ENCODE assay signal across 35 mouse cellular contexts in the genomic region with DNA sequence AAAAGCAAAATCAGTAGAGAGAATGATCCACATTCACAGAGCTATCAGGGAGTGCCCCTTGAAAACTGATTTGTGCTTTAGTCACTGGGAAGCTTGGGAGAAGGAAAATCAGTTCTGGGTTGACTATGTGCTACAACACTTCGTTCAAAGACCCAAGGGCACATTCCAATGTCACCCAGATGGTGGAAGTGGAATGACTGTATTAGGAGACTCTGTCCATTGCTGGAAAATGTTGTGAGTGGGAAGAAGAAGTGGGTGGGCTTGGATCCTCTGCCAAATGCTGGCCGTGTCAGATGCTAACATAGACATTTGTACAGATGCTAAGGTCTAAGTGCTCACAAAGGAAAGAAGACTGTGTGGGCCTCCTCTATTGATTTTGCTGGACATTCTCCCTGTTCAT. TPM values are rescaled to one million over a fixed set of nuclear protein-coding genes. Genes with fewer than 3 reads are reported as not detected.
"Had no signal": no experiment of that assay in that cellular context is flagged by ENCODE, and none has a peak within 500 bp of the region (broad histone marks: within the 10 kb centered on the region; RNA-seq: fewer than 3 reads in every experiment).

No protein-coding gene starts in this region.

- H3K9me3 ChIP-seq: heart, embryonic 10.5 days; heart, embryonic 12.5 days; heart, embryonic 13.5 days; heart, embryonic 15.5 days; hindbrain, embryonic 10.5 days; hindbrain, embryonic 12.5 days; hindbrain, embryonic 13.5 days; hindbrain, embryonic 15.5 days; intestine, embryonic 15.5 days; kidney, embryonic 15.5 days had no signal

- H3K4me2 ChIP-seq: heart, embryonic 11.5 days; heart, embryonic 12.5 days; heart, embryonic 13.5 days; heart, embryonic 15.5 days; hindbrain, embryonic 12.5 days; hindbrain, embryonic 13.5 days; hindbrain, embryonic 14.5 days; hindbrain, embryonic 15.5 days; intestine, embryonic 15.5 days; kidney, embryonic 15.5 days had no signal

- H3K4me1 ChIP-seq: heart, embryonic 10.5 days; heart, embryonic 12.5 days; heart, embryonic 15.5 days; hindbrain, embryonic 10.5 days; hindbrain, embryonic 12.5 days; hindbrain, embryonic 13.5 days; hindbrain, embryonic 15.5 days; intestine, embryonic 15.5 days; kidney, embryonic 15.5 days had no signal

- DNase-seq: heart, postnatal 10 days; heart, postnatal 14 days; heart, postnatal 36 days; heart, postnatal 4 days; kidney, adult 11 months; kidney, adult 18-20 months; kidney, adult 2 months; kidney, adult 8-10 months; kidney, adult 9 months; kidney, postnatal 10 days; kidney, postnatal 14 days; kidney, postnatal 25 days; kidney, postnatal 36 days; kidney, postnatal 4 days; layer of hippocampus, adult 9-11 months; layer of hippocampus, postnatal 36 days had no signal

- H3K9ac ChIP-seq: heart, embryonic 12.5 days; heart, embryonic 13.5 days; heart, embryonic 15.5 days; hindbrain, embryonic 12.5 days; hindbrain, embryonic 13.5 days; hindbrain, embryonic 14.5 days; hindbrain, embryonic 15.5 days; intestine, embryonic 15.5 days; kidney, embryonic 15.5 days had no signal

- H3K27me3 ChIP-seq: heart, embryonic 12.5 days; heart, embryonic 13.5 days; heart, embryonic 15.5 days; hindbrain, embryonic 12.5 days; hindbrain, embryonic 13.5 days; hindbrain, embryonic 15.5 days; intestine, embryonic 15.5 days; kidney, embryonic 15.5 days had no signal

- H3K27ac ChIP-seq: heart, embryonic 10.5 days; heart, embryonic 13.5 days; heart, embryonic 15.5 days; hindbrain, embryonic 10.5 days; hindbrain, embryonic 12.5 days; hindbrain, embryonic 13.5 days; hindbrain, embryonic 14.5 days; hindbrain, embryonic 15.5 days; hindbrain, postnatal 0 days; intestine, embryonic 15.5 days; kidney, embryonic 15.5 days; kidney, postnatal 0 days; layer of hippocampus, adult 2 months had no signal

- ATAC-seq: hindbrain, embryonic 16.5 days; hindbrain, postnatal 0 days; inflammation-experienced regulatory T-cells, adult 6 months; intestine, embryonic 15.5 days; intestine, embryonic 16.5 days; intestine, postnatal 0 days had no signal

- H3K36me3 ChIP-seq: heart, embryonic 10.5 days; heart, embryonic 12.5 days; heart, embryonic 13.5 days; heart, embryonic 15.5 days; hindbrain, embryonic 12.5 days; hindbrain, embryonic 13.5 days; hindbrain, embryonic 15.5 days; intestine, embryonic 15.5 days had no signal

- H3K4me3 ChIP-seq: heart, embryonic 10.5 days; heart, embryonic 12.5 days; heart, embryonic 13.5 days; heart, embryonic 15.5 days; hindbrain, embryonic 10.5 days; hindbrain, embryonic 12.5 days; hindbrain, embryonic 13.5 days; hindbrain, embryonic 15.5 days; intestine, embryonic 15.5 days; kidney, embryonic 15.5 days; layer of hippocampus, adult 2 months had no signal

RNA-seq across cellular contexts. Expression of a gene that starts 29.6 kb away (rescaled TPM):
- polyA plus RNA-seq: inflammation-experienced regulatory T-cells, adult 6 months had no signal
